Mouse (Mus musculus): ENCODE measurements around the gene Fbxw8. TPM values are rescaled to one million over a fixed set of nuclear protein-coding genes. Genes with fewer than 3 reads are reported as not detected.

Fbxw8 gene
- total and polyA plus RNA-seq, 2 experiments from 2014 or later = 16.5 to 49.7 TPM

DNA sequence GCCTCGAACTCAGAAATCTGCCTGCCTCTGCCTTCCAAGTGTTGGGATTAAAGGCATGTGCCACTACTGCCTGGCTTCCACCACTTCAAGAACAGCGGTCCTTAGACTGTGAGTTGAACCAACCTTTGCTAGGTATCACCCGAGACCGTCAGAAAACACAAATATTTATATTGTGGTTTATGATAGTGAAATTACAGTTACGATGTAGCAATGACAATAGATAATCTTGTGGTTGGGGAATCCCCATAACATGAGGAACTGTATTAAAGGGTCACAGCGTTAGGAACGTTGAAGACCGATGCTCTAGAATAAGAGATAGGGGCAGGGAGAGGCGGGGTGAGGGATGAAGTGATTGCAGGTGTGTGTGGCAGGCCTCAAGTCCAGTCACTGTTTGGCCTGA lies 109.9 kb downstream of the Fbxw8 start:
- no peaks in the 10 kb centered on the region for H3K27me3 ChIP-seq (ENCODE audit: control insufficient read depth, insufficient read depth, low read length)
- TF ChIP-seq CTCF (IDR thresholded peaks at IDR 0.05; ENCODE audit: low read depth) (no peak), EP300 (IDR thresholded peaks at IDR 0.05; ENCODE audit: low read depth) (no peak)
- H3K9me3 ChIP-seq (replicated peaks; ENCODE audit: control insufficient read depth, low read length) = no peaks in the 10 kb centered on the region
- H3K9ac ChIP-seq (replicated peaks; ENCODE audit: low read depth, low read length) = no peak overlapping the region
- ATAC-seq (ENCODE audit: insufficient read depth, low read depth) = no peak
- H3K4me1 ChIP-seq (ENCODE audit: control insufficient read depth, insufficient read depth) = no peaks in the 10 kb centered on the region
- 87% methylated on average over 9 of the region's 9 CpGs for WGBS
- H3K36me3 ChIP-seq (replicated peaks; ENCODE audit: control insufficient read depth, insufficient read depth, low read length) = no peaks in the 10 kb centered on the region
- no peak overlapping the region for H3K27ac ChIP-seq (ENCODE audit: low read depth)
- DNase-seq (ENCODE audit: low spot score) = no peak
- no peak overlapping the region for H3K4me2 ChIP-seq (ENCODE audit: low read depth, low read length)
- H3K4me3 ChIP-seq (ENCODE audit: low read depth, low read length) = no peak overlapping the region

DNA sequence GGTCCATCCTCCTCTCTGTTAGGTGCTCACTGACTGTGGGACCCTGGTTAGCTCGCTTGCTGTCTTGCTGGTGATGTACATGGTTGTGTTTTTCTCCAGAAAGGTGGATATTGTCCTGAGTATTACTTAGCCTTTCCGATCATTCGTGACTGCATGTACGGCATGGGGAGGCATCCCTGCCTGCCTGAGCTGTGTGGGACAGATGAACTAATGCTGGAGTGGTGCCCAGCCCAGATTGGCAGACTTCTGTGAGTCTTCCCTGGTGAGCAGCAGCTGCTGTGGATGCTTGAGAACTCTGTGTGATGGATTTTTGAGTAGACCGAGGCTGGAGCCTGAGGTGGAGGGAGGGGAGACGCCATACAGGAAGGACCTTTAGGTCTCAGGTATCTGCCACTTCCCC lies 110.4 kb downstream of the Fbxw8 start:
- no peaks in the 10 kb centered on the region for H3K4me1 ChIP-seq (ENCODE audit: control insufficient read depth, insufficient read depth)
- DNase-seq (ENCODE audit: low spot score) = no peak
- 75% methylated on average over 6 of the region's 6 CpGs for WGBS
- no peak for TF ChIP-seq EP300 (IDR thresholded peaks at IDR 0.05; ENCODE audit: low read depth)
- no peak for TF ChIP-seq CTCF (IDR thresholded peaks at IDR 0.05; ENCODE audit: low read depth)
- no peak overlapping the region for H3K9ac ChIP-seq (replicated peaks; ENCODE audit: low read depth, low read length)
- no peak overlapping the region for H3K4me3 ChIP-seq (ENCODE audit: low read depth, low read length)
- H3K27me3 ChIP-seq (ENCODE audit: control insufficient read depth, insufficient read depth, low read length) = no peaks in the 10 kb centered on the region
- no peak overlapping the region for H3K27ac ChIP-seq (ENCODE audit: low read depth)
- H3K4me2 ChIP-seq (ENCODE audit: low read depth, low read length) = no peak overlapping the region
- H3K36me3 ChIP-seq (replicated peaks; ENCODE audit: control insufficient read depth, insufficient read depth, low read length) = no peaks in the 10 kb centered on the region
- no peak for ATAC-seq (ENCODE audit: insufficient read depth, low read depth)
- H3K9me3 ChIP-seq (replicated peaks; ENCODE audit: control insufficient read depth, low read length) = no peaks in the 10 kb centered on the region

GRCm38 (mm10) chr5:118043761-118044160 lies 111.5 kb downstream of the Fbxw8 start:
- no peaks in the 10 kb centered on the region for H3K4me1 ChIP-seq (ENCODE audit: control insufficient read depth, insufficient read depth)

DNA sequence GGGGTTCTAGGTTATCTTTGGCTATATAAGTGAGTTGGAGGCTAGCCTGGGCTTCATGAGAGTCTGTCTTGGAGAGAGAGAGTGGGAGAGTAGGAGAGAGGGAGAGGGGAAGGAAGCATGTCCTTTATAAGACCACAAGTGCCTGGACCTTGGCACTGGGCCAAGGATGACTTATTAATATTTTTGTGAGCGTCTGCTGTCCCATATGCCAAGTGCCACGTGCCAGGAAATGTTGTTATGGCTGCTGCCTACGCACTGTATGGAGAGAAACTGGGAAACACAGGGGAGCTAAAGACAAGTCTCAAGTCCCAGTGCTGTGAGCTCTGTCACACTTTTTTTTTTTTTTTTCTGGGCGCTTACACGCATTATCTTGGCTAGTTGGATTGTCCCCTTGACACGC lies 112.7 kb downstream of the Fbxw8 start:
- no peak for DNase-seq (ENCODE audit: low spot score)
- Histone ChIP-seq H3K4me3 (ENCODE audit: low read depth, low read length) (no peak overlapping the region), H3K4me1 (ENCODE audit: control insufficient read depth, insufficient read depth) (0 out of 2 replicates have a peak, but pooled peaks cover 2% of the 10 kb centered on the region), H3K9ac (replicated peaks; ENCODE audit: low read depth, low read length) (no peak overlapping the region), H3K36me3 (replicated peaks; ENCODE audit: control insufficient read depth, insufficient read depth, low read length) (no peaks in the 10 kb centered on the region), H3K9me3 (replicated peaks; ENCODE audit: control insufficient read depth, low read length) (no peaks in the 10 kb centered on the region), H3K27me3 (ENCODE audit: control insufficient read depth, insufficient read depth, low read length) (no peaks in the 10 kb centered on the region), H3K27ac (ENCODE audit: low read depth) (no peak overlapping the region), H3K4me2 (ENCODE audit: low read depth, low read length) (no peak overlapping the region)
- ATAC-seq (ENCODE audit: insufficient read depth, low read depth) = no peak
- TF ChIP-seq EP300 (IDR thresholded peaks at IDR 0.05; ENCODE audit: low read depth) (no peak), CTCF (IDR thresholded peaks at IDR 0.05; ENCODE audit: low read depth) (no peak)
- 59% methylated on average over 6 of the region's 6 CpGs for WGBS

More at GRCm38 (mm10) chr5:118043761-118044160, 111.5 kb downstream of the Fbxw8 start:
- Histone ChIP-seq H3K27me3 (ENCODE audit: control insufficient read depth, insufficient read depth, low read length) (no peaks in the 10 kb centered on the region), H3K4me2 (ENCODE audit: low read depth, low read length) (no peak overlapping the region), H3K4me3 (ENCODE audit: low read depth, low read length) (no peak overlapping the region), H3K9ac (replicated peaks; ENCODE audit: low read depth, low read length) (no peak overlapping the region), H3K9me3 (replicated peaks; ENCODE audit: control insufficient read depth, low read length) (no peaks in the 10 kb centered on the region), H3K27ac (ENCODE audit: low read depth) (no peak overlapping the region), H3K36me3 (replicated peaks; ENCODE audit: control insufficient read depth, insufficient read depth, low read length) (no peaks in the 10 kb centered on the region)
- DNase-seq (ENCODE audit: low spot score) = no peak
- ATAC-seq (ENCODE audit: insufficient read depth, low read depth) = no peak
- WGBS = 85% methylated on average over 4 of the region's 4 CpGs
- TF ChIP-seq EP300 (IDR thresholded peaks at IDR 0.05; ENCODE audit: low read depth) (no peak), CTCF (IDR thresholded peaks at IDR 0.05; ENCODE audit: low read depth) (no peak)

GRCm38 (mm10) chr5:118039241-118039668 lies 116.0 kb downstream of the Fbxw8 start:
- Histone ChIP-seq H3K4me2 (ENCODE audit: low read depth, low read length) (no peak overlapping the region), H3K36me3 (replicated peaks; ENCODE audit: control insufficient read depth, insufficient read depth, low read length) (no peaks in the 10 kb centered on the region), H3K4me1 (ENCODE audit: control insufficient read depth, insufficient read depth) (0 out of 2 replicates have a peak, but pooled peaks cover 2% of the 10 kb centered on the region), H3K27ac (ENCODE audit: low read depth) (no peak overlapping the region), H3K4me3 (ENCODE audit: low read depth, low read length) (no peak overlapping the region), H3K27me3 (ENCODE audit: control insufficient read depth, insufficient read depth, low read length) (no peaks in the 10 kb centered on the region), H3K9ac (replicated peaks; ENCODE audit: low read depth, low read length) (no peak overlapping the region), H3K9me3 (replicated peaks; ENCODE audit: control insufficient read depth, low read length) (peaks cover 5% of the 10 kb centered on the region; the same call in 1 of the 2 replicates)
- TF ChIP-seq CTCF (IDR thresholded peaks at IDR 0.05; ENCODE audit: low read depth) (no peak), EP300 (IDR thresholded peaks at IDR 0.05; ENCODE audit: low read depth) (no peak)
- ATAC-seq (ENCODE audit: insufficient read depth, low read depth) (no peak), DNase-seq (ENCODE audit: low spot score) (no peak)
- 34% methylated on average over 12 of the region's 12 CpGs for WGBS

Data from heart, postnatal 0 days (tissue).